Mouse (Mus musculus): ENCODE measurements at regions not wholly inside any gene's neighbourhood (a gene's known extent, or its start where the extent isn't known, plus 50 kb on each side); places are given as distances from the start of the nearest gene placed in this dataset.
A peak's percentile ranks its signal among the peaks of the same experiment; 100 is the strongest.

DNA sequence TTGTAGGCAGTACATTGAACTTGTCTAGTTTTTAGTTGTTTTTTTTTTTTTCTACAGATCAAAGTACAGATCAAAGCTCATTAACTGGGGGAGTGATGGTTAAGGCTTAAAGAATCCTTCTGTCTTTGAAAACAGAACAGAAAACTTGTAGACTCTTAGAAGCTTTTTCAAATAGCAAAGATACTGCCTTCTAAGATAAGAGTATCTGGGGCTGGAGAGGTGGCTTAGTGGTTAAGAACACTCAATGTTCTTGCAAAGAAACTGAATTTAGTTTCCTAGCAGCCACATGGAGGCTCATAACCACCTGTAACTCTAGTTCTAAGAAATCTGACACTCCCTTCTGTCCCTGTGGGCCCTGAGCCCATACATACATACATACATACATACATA is 68.4 kb upstream of the Glrp1 start:
- no peak for DNase-seq (ENCODE audit: extremely low spot score in 1 of 2, low spot score in 2 of 2)
- intact Hi-C loops (cut with DNase I), result no loop called here

DNA sequence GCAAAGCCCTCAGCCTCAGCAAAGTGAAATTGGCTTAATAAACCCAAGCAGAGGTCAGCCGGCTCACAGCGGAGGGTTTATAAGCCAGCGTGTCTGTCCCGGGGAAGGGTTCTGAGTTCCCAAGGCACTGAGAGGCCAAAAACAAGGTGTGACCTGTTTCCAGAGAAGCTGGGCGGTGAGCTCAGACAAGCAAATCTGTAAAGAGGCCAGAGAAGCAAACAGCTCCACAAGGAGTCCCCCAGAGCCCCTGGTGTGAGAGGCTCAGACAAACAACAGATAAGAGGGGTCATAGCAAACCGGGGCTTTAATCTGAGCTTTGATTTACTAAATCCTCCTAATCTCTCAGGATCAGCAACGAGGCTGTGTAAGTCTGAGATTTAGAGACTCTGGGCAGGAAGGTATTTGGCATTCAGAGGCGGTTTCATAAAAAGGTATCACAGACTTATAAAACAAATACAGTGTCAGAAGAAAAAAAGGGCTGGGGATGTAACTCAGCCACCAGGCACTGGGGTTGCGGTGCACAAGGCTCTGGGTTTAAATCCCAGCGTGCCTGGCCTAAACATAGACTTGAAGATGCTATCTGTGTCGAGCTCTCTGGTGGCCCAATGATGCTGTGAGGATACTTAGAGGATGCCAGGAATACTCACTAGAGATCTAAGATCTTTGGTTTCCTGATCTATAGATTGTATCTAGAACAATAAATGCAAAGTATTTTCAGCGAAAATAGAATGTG is 67.8 kb upstream of the Glrp1 start:
- no peak for DNase-seq (ENCODE audit: extremely low spot score in 1 of 2, low spot score in 2 of 2)
- intact Hi-C loops (cut with DNase I), result no loop called here

DNA sequence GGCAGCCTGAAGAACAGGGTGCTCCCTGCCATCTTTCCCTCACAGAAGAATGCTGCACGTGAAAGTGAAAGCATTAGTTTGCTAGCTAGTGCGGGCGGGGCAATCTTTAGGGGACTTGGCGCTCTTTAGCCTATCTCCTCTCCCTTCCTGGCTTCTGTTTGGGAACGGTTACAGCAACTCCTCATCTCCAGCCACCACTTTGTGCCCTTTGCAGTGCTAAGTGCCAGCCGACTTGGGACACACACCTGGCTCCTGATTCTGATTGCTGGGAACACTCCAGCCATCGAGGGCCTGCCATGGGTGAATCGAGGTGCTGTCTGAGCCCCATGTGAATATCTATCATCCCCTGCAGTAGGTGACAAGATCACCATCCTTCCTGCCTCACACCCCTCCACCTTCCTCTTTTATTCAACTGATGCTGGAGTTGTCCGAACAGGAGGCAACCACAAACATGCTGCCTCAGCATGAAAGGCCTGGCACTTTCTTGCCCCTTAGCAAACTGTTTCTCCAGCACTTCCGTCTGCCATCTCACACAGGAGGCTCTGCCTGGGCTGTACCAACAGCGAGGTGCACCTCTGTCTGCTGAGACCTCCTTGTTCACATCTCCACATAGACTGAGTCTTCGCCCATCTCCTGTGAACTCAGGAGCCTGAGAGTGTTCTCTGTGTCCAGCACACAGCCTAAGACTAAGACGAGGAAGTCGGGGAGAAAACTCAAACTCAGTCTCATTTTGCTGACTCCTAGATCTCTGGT is 66.2 kb upstream of the Glrp1 start:
- DNase-seq (ENCODE audit: extremely low spot score in 1 of 2, low spot score in 2 of 2), result no peak
- intact Hi-C loops (cut with DNase I), result no loop called here

DNA sequence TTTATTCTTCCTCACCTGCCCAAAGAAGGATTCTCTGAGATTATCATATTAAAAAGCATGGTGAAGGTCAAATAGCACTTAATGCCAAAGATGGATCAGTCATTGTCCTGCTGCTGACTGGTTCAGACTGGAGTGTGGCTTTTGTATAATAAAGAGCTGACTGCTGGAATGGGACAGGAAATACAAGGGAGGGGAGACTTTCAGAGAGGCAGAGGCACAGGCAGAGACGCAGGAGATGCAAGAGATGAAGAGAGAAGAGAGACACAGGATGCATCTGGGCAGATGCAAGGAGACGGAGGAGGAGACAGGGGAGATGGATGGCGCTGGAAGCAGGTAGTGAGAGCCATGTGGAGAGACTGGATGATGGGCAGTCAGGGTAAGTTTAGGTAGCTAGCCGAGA is 65.4 kb upstream of the Glrp1 start:
- DNase-seq (ENCODE audit: extremely low spot score in 1 of 2, low spot score in 2 of 2), result no peak

DNA sequence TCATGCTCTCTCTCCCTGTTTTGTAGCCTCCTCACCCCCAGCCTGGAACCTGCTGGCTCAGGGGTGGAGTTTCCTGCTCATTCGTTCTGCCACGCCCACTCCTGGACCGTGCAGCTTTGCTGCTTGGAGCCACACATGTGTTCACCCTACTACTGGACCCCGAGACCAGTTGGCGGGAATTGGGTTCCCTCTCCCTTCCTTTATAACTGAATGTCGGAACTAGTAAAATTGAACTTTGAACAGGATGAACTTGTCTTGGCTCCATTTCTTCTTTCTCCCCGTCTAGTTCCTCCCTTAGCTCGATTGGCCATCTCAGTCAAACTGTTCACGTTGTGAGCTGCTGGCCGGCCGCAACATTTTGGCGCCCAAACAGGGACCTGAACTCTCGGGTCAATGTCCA is 62.3 kb upstream of the Glrp1 start:
- no peak for DNase-seq (ENCODE audit: extremely low spot score in 1 of 2, low spot score in 2 of 2)
- intact Hi-C loops (cut with DNase I), result no loop called here

More for the DNA sequence above, 65.4 kb upstream of the Glrp1 start:
- intact Hi-C loops (cut with DNase I), result no loop called here

DNA sequence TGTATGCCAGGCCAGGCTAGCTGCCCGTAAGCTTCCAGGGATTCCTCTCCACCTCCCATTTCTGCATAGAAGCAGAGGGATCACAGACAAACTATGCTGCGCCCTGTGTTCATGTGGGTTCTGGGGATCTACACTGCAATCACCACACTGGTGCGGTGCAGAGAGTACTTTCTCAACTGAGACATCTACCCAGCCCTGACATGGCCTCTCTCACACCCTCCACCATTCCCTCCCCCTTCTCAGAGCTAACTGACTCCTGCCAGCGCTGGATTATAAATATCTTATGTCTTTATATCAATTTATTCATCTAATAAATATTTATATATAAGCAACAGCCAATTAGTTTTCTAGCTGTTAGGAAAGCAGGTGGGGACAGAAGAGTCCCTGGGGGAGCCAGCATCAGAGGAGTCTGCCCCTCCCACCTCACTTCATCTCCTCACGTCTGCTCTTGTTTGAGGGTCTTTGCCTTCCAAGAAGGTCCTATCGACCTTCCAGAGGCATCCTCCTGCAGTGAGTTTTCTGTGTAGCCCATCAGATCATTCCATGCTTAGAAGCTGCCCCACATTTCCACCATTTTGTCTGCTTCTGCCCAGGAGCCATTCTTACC is 58.7 kb upstream of the Glrp1 start:
- intact Hi-C loops (cut with DNase I), result no loop called here
- no peak for DNase-seq (ENCODE audit: extremely low spot score in 1 of 2, low spot score in 2 of 2)

DNA sequence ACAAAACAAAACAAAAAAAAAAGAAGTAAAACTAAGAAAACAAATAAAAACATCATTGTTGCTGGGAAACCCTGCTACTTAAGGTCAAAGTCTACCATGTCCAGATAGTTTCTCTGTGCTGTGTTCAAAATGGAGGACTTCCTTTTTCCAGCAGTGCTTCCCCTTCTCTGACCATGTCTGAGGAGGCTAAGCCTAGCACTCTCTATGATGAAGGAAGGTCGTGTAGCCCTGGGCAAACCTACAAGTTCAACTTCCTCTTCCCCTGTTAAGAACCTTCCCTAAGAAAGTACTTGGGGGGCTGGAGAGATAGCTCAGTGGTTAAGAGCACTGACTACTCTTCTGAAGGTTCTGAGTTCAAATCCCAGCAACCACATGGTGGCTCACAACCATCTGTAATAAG is 57.3 kb upstream of the Glrp1 start:
- intact Hi-C loops (cut with DNase I), result no loop called here
- DNase-seq (ENCODE audit: extremely low spot score in 1 of 2, low spot score in 2 of 2), result no peak

DNA sequence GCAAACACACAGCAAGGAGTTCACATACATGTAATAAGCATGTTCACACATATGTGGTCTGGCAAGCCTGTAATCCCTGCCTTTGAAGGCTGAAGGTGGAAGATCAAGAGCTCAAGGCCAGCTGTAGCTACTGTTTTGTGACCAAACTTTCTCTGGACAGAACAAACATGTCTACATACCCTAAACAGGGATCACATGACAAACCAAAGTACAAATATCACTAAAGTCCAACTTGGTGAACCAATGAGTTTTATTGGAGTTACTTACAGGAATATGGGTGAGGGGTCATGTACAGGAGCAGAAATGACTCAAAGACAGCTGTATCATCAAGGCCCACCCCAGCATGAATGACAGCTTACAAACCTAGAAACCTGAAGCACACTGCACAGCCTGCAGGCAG is 56.6 kb upstream of the Glrp1 start:
- DNase-seq (ENCODE audit: extremely low spot score in 1 of 2, low spot score in 2 of 2), result no peak
- intact Hi-C loops (cut with DNase I), result no loop called here

DNA sequence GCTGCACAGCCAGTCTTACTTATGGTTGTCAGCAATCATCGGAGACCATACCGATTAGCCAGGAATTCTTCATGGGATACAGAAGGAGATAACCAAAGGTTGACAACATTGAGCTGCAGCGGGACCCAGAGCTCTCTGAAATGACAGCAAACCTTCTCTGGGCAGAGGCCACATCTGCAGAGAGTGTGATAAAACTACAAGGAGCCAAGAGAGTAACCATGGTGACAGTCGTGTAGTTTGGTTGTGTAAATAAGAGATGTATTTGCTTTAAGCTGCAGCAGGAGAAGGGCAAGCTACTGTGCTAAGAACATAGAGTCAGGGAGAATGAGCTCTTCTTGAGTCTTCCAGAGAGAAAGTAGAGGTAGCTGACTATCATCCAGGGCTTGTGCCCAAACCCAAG is 55.0 kb upstream of the Glrp1 start:
- intact Hi-C loops (cut with DNase I), result no loop called here
- DNase-seq (ENCODE audit: extremely low spot score in 1 of 2, low spot score in 2 of 2), result no peak

DNA sequence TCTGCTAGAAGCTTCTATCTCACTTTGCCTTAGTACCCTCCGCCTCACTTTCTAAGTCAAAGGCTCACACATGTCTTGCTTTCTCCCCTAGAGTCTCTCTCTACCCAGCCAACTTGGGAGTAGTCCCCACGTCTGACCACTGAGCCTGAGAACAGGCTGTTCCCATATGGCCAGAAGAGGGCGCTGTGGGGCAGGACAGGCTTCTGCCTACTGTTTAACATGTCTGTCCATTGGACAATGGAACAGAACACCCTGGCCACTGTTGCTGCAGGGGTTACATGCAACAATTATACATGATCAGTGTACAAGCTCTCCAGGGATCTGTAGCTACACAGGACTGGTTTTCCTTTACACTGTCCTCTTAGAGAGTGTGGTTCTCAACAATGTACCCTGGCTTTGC is 52.5 kb upstream of the Glrp1 start:
- peak; percentile 65 to 85 for DNase-seq (ENCODE audit: extremely low spot score in 1 of 2, low spot score in 2 of 2)
- intact Hi-C loops (cut with DNase I), result loop anchor here (2.0 kb wide), 1 partner anchor 144 kb away; no protein-coding TSS in a partner anchor

DNA sequence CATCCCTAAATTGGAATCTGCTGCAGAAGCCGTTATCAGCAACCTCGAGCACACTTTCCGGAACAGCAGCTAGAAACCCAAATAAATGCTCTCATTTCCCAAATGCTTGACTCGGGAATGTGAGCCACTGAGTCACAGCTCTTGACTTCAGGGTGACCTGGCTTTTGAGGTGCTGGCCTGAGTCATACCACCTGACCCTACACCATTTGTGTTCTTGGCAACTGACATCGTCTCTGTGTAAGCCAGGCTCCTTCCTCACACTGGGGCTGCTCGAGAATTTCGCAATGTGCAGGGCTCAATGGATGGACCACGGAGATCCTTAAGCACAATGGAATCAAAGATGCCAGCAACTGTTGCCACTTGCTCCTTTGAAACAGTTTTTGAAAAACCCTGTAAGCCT is 50.9 kb upstream of the Glrp1 start:
- DNase-seq (ENCODE audit: extremely low spot score in 1 of 2, low spot score in 2 of 2), result no peak
- intact Hi-C loops (cut with DNase I), result no loop called here

Measured in left cerebral cortex, postnatal 10 days (tissue).